Mouse (Mus musculus): Measurements from ENCODE around the gene Dzip1. TPM values are rescaled to one million over a fixed set of nuclear protein-coding genes. Genes with fewer than 3 reads are reported as not detected.

Gene Dzip1
- polyA plus RNA-seq, 1 experiment from 2014 or later = 28.5 TPM

DNA sequence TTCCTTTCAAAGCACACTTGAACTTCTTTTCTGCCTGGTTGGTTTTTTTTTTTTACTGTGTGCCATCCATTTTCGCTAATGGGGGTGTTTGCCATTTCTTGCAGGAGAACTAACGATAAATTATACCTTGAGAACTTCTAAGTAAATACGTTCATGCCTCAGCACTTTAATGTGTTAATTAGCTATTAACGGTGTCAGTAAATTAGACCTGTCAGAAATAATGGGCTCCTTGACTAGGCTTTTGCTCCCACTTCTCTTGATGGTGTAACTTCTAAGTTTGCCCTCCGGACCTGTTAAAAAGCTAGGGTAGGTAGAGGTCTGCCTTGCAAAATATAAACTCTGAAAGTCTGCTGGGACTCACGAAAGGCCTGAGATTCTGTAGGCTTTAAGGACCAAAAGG lies 66.9 kb downstream of the Dzip1 start:
- TF ChIP-seq CTCF (IDR thresholded peaks at IDR 0.05; ENCODE audit: low read depth) = no peak
- 58% methylated on average over 6 of the region's 6 CpGs for WGBS
- Histone ChIP-seq H3K36me3 (ENCODE audit: insufficient read depth) (no peaks in the 10 kb centered on the region), H3K27ac (ENCODE audit: low read depth) (no peak overlapping the region), H3K27me3 (ENCODE audit: insufficient read depth, low read length) (no peaks in the 10 kb centered on the region), H3K4me2 (no peak overlapping the region), H3K4me1 (ENCODE audit: insufficient read depth) (peaks cover 5% of the 10 kb centered on the region; the same call in 1 of the 2 replicates), H3K9me3 (ENCODE audit: low read depth, low read length) (no peaks in the 10 kb centered on the region), H3K9ac (no peak overlapping the region), H3K4me3 (ENCODE audit: low read depth, low read length) (no peak overlapping the region)
- no peak for DNase-seq
- ATAC-seq (ENCODE audit: insufficient read depth) = no peak

GRCm38 (mm10) chr14:118856563-118856962 lies 68.7 kb downstream of the Dzip1 start:
- WGBS = 75% methylated on average over 6 of the region's 6 CpGs

GRCm38 (mm10) chr14:118855141-118855800 lies 70.0 kb downstream of the Dzip1 start:
- Histone ChIP-seq H3K4me2 (peak overlapping the region; percentile 94), H3K9ac (peak overlapping the region; percentile 60), H3K36me3 (ENCODE audit: insufficient read depth) (no peaks in the 10 kb centered on the region), H3K4me3 (ENCODE audit: low read depth, low read length) (peak overlapping the region; percentile 52), H3K27me3 (ENCODE audit: insufficient read depth, low read length) (no peaks in the 10 kb centered on the region), H3K4me1 (ENCODE audit: insufficient read depth) (peaks cover 5% of the 10 kb centered on the region; the same call in 1 of the 2 replicates), H3K9me3 (ENCODE audit: low read depth, low read length) (no peaks in the 10 kb centered on the region), H3K27ac (ENCODE audit: low read depth) (no peak overlapping the region)
- TF ChIP-seq CTCF (IDR thresholded peaks at IDR 0.05; ENCODE audit: low read depth) = peak; percentile 37
- WGBS = under 1% methylated on average over 28 of the region's 28 CpGs
- DNase-seq (peak; percentile 33), ATAC-seq (ENCODE audit: insufficient read depth) (peak; percentile 66)

More at GRCm38 (mm10) chr14:118856563-118856962, 68.7 kb downstream of the Dzip1 start:
- Histone ChIP-seq H3K4me3 (ENCODE audit: low read depth, low read length) (no peak overlapping the region), H3K9ac (no peak overlapping the region), H3K9me3 (ENCODE audit: low read depth, low read length) (no peaks in the 10 kb centered on the region), H3K36me3 (ENCODE audit: insufficient read depth) (no peaks in the 10 kb centered on the region), H3K27me3 (ENCODE audit: insufficient read depth, low read length) (no peaks in the 10 kb centered on the region), H3K4me1 (ENCODE audit: insufficient read depth) (peaks cover 5% of the 10 kb centered on the region; the same call in 1 of the 2 replicates), H3K4me2 (peak overlapping the region; percentile 27), H3K27ac (ENCODE audit: low read depth) (no peak overlapping the region)
- TF ChIP-seq CTCF (IDR thresholded peaks at IDR 0.05; ENCODE audit: low read depth) = no peak
- DNase-seq (no peak), ATAC-seq (ENCODE audit: insufficient read depth) (no peak)

- Histone ChIP-seq H3K4me1 (ENCODE audit: insufficient read depth) (peaks cover 5% of the 10 kb centered on the region; the same call in 1 of the 2 replicates), H3K36me3 (ENCODE audit: insufficient read depth) (no peaks in the 10 kb centered on the region), H3K4me2 (peak overlapping the region; percentile 94), H3K9ac (peak overlapping the region; percentile 60), H3K9me3 (ENCODE audit: low read depth, low read length) (no peaks in the 10 kb centered on the region), H3K4me3 (ENCODE audit: low read depth, low read length) (peak overlapping the region; percentile 52), H3K27ac (ENCODE audit: low read depth) (peak overlapping the region; percentile 30; the same call in 1 of the 2 replicates), H3K27me3 (ENCODE audit: insufficient read depth, low read length) (no peaks in the 10 kb centered on the region)
- peak; percentile 81 for DNase-seq
- 2% methylated on average over 46 of the region's 48 CpGs for WGBS
- no peak for TF ChIP-seq CTCF (IDR thresholded peaks at IDR 0.05; ENCODE audit: low read depth)
- ATAC-seq (ENCODE audit: insufficient read depth) = peak; percentile 70
Measured at GRCm38 (mm10) chr14:118854371-118855114, 70.7 kb downstream of the Dzip1 start.

DNA sequence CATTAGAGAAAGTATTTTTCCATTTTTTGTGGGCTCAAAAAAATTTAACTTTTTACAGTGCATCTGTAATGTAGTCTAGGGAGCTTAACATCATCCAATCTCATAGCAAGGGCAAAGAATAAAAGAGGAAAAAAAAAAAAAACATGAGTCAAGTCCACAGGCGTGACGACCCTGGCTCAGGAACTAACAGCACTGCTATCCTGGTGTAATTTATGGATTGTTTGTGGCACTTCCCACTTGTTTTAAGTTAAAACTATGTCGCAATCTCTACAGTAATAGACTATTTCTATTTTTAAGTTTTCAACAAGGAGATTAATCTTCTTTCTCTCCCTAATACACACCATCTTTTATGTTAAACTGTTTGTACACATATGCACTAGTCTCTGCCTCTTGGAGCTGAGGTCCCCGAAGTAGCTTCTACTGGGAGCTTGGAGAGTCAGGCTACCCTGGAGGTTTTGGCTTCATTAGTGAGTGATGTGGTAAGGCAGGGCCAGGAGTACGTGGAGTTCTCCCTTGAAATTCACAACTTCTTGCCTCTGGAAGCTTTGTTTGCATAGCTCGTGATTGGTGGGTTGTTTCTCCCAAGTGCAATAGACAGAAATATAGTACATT lies 73.7 kb downstream of the Dzip1 start:
- TF ChIP-seq CTCF (IDR thresholded peaks at IDR 0.05; ENCODE audit: low read depth) = no peak

DNA sequence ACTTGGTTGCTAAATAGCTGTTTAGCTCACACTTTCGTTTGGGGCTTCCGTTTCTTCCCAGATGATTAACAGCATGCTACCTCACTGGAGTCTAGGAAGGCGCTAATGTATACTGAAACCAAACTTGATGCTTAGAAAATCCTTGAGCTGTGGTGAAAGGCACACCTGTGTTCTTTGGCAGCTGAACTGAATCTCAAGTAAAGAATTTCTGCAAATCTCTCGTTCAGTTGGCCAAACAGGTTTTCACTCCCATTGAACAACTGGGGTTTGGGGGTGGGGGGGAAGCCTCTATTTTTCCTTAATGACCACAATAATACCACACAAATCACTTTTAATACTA lies 74.6 kb downstream of the Dzip1 start:
- DNase-seq (peak; percentile 50), ATAC-seq (ENCODE audit: insufficient read depth) (no peak)
- Histone ChIP-seq H3K27ac (ENCODE audit: low read depth) (peak overlapping the region; percentile 78), H3K4me2 (peak overlapping the region; percentile 36), H3K9me3 (ENCODE audit: low read depth, low read length) (no peaks in the 10 kb centered on the region), H3K4me3 (ENCODE audit: low read depth, low read length) (no peak overlapping the region), H3K27me3 (ENCODE audit: insufficient read depth, low read length) (no peaks in the 10 kb centered on the region), H3K9ac (no peak overlapping the region), H3K36me3 (ENCODE audit: insufficient read depth) (no peaks in the 10 kb centered on the region), H3K4me1 (ENCODE audit: insufficient read depth) (peaks cover 5% of the 10 kb centered on the region; the same call in 1 of the 2 replicates)
- 48% methylated on average over 4 of the region's 4 CpGs for WGBS
- no peak for TF ChIP-seq CTCF (IDR thresholded peaks at IDR 0.05; ENCODE audit: low read depth)

More for the DNA sequence above, 73.7 kb downstream of the Dzip1 start:
- H3K27me3 ChIP-seq (ENCODE audit: insufficient read depth, low read length) = no peaks in the 10 kb centered on the region
- H3K4me1 ChIP-seq (ENCODE audit: insufficient read depth) = peaks cover 5% of the 10 kb centered on the region; the same call in 1 of the 2 replicates
- no peak overlapping the region for H3K4me2 ChIP-seq
- 0 out of 2 replicates have a peak, but pooled peaks have one; percentile 11 for ATAC-seq (ENCODE audit: insufficient read depth)
- no peak overlapping the region for H3K9ac ChIP-seq
- H3K4me3 ChIP-seq (ENCODE audit: low read depth, low read length) = no peak overlapping the region
- no peaks in the 10 kb centered on the region for H3K36me3 ChIP-seq (ENCODE audit: insufficient read depth)
- 23% methylated on average over 6 of the region's 6 CpGs for WGBS
- no peaks in the 10 kb centered on the region for H3K9me3 ChIP-seq (ENCODE audit: low read depth, low read length)
- DNase-seq = peak; percentile 72
- peak overlapping the region; percentile 52; the same call in 1 of the 2 replicates for H3K27ac ChIP-seq (ENCODE audit: low read depth)
